Comparison of ENCODE assay signal across 21 mouse cellular contexts in genomic region chr2:179569171-179569570, GRCm38 (mm10).
DNase-seq lines count a peak whose midpoint lies in the region; ATAC-seq lines count a peak whose summit lies in the region.
"Had no signal": no experiment of that assay in that cellular context is flagged by ENCODE, and none has a peak within 500 bp of the region (broad histone marks: within the 10 kb centered on the region; RNA-seq: fewer than 3 reads in every experiment).

No protein-coding gene starts in this region.

- H3K4me2 ChIP-seq in forebrain, embryonic 16.5 days (ENCODE audit: low read length) = no peak overlapping the region
- H3K4me2 ChIP-seq in hindbrain, embryonic 13.5 days = no peak overlapping the region
- H3K4me2 ChIP-seq in hindbrain, embryonic 14.5 days (replicated peaks) = no peak overlapping the region
- no peak overlapping the region for H3K4me2 ChIP-seq in midbrain, embryonic 14.5 days (ENCODE audit: low read length)
- H3K4me2 ChIP-seq in midbrain, embryonic 13.5 days (replicated peaks) = no peak overlapping the region
- no peak overlapping the region for H3K4me2 ChIP-seq in embryonic facial prominence, embryonic 12.5 days (replicated peaks)
- H3K4me2 ChIP-seq: heart, embryonic 11.5 days; heart, embryonic 15.5 days had no signal

- peaks cover 63% of the 10 kb centered on the region for H3K4me1 ChIP-seq in forebrain, embryonic 10.5 days
- H3K4me1 ChIP-seq in forebrain, embryonic 16.5 days (replicated peaks; ENCODE audit: control insufficient read depth, insufficient read depth, low read length) = peaks cover 28% of the 10 kb centered on the region
- H3K4me1 ChIP-seq in hindbrain, embryonic 13.5 days (replicated peaks) = peaks cover 64% of the 10 kb centered on the region
- peaks cover 39% of the 10 kb centered on the region for H3K4me1 ChIP-seq in hindbrain, embryonic 14.5 days (replicated peaks; ENCODE audit: control insufficient read depth, insufficient read depth, low read length)
- H3K4me1 ChIP-seq in midbrain, embryonic 14.5 days (ENCODE audit: control insufficient read depth, insufficient read depth, low read length) = peaks cover 34% of the 10 kb centered on the region
- H3K4me1 ChIP-seq in midbrain, embryonic 13.5 days (replicated peaks) = peaks cover 65% of the 10 kb centered on the region
- peaks cover 21% of the 10 kb centered on the region; the same call in 1 of the 2 replicates for H3K4me1 ChIP-seq in embryonic facial prominence, embryonic 12.5 days

- H3K4me3 ChIP-seq in forebrain, embryonic 10.5 days = no peak overlapping the region
- H3K4me3 ChIP-seq in forebrain, embryonic 16.5 days (replicated peaks; ENCODE audit: low read length) = no peak overlapping the region
- no peak overlapping the region for H3K4me3 ChIP-seq in hindbrain, embryonic 13.5 days
- no peak overlapping the region for H3K4me3 ChIP-seq in hindbrain, embryonic 14.5 days (replicated peaks; ENCODE audit: low read length)
- H3K4me3 ChIP-seq in midbrain, embryonic 14.5 days (replicated peaks; ENCODE audit: low read depth, low read length) = no peak overlapping the region
- H3K4me3 ChIP-seq in midbrain, embryonic 13.5 days (replicated peaks) = no peak overlapping the region
- H3K4me3 ChIP-seq in embryonic facial prominence, embryonic 12.5 days = no peak overlapping the region
- H3K4me3 ChIP-seq: heart, adult 2 months; heart, embryonic 15.5 days had no signal

- no peaks in the 10 kb centered on the region for H3K36me3 ChIP-seq in forebrain, embryonic 10.5 days (replicated peaks)
- H3K36me3 ChIP-seq in forebrain, embryonic 16.5 days (ENCODE audit: control insufficient read depth, insufficient read depth) = no peaks in the 10 kb centered on the region
- no peaks in the 10 kb centered on the region for H3K36me3 ChIP-seq in hindbrain, embryonic 13.5 days
- H3K36me3 ChIP-seq in hindbrain, embryonic 14.5 days (replicated peaks; ENCODE audit: control insufficient read depth, insufficient read depth) = no peaks in the 10 kb centered on the region
- H3K36me3 ChIP-seq in midbrain, embryonic 14.5 days (ENCODE audit: control insufficient read depth, insufficient read depth, low read length) = no peaks in the 10 kb centered on the region
- H3K36me3 ChIP-seq in midbrain, embryonic 13.5 days = no peaks in the 10 kb centered on the region
- no peaks in the 10 kb centered on the region for H3K36me3 ChIP-seq in embryonic facial prominence, embryonic 12.5 days
- H3K36me3 ChIP-seq: heart, embryonic 15.5 days had no signal

- ATAC-seq in forebrain, embryonic 16.5 days = no peak
- no peak for ATAC-seq in hindbrain, embryonic 13.5 days (ENCODE audit: low FRiP score)
- ATAC-seq in hindbrain, embryonic 14.5 days (ENCODE audit: low FRiP score) = no peak
- no peak for ATAC-seq in midbrain, embryonic 14.5 days (ENCODE audit: low FRiP score, low TSS enrichment)
- no peak for ATAC-seq in midbrain, embryonic 13.5 days
- ATAC-seq in embryonic facial prominence, embryonic 12.5 days (ENCODE audit: insufficient number of reproducible peaks, insufficient read depth, low FRiP score, low TSS enrichment) = no peak
- ATAC-seq: forebrain, postnatal 0 days; intestine, postnatal 0 days; Patski had no signal

- 59% methylated on average over 10 of the region's 10 CpGs for WGBS in forebrain, embryonic 10.5 days
- 35% methylated on average over 10 of the region's 10 CpGs for WGBS in forebrain, embryonic 16.5 days
- WGBS in hindbrain, embryonic 13.5 days = 42% methylated on average over 10 of the region's 10 CpGs
- WGBS in hindbrain, embryonic 14.5 days = 40% methylated on average over 10 of the region's 10 CpGs
- 50% methylated on average over 10 of the region's 10 CpGs for whole genome bisulfite sequencing in midbrain, embryonic 14.5 days
- WGBS in midbrain, embryonic 13.5 days = 45% methylated on average over 10 of the region's 10 CpGs
- 37% methylated on average over 10 of the region's 10 CpGs for WGBS in embryonic facial prominence, embryonic 12.5 days

- peaks cover 6% of the 10 kb centered on the region; the same call in 1 of the 2 replicates for H3K9me3 ChIP-seq in forebrain, embryonic 10.5 days
- H3K9me3 ChIP-seq in forebrain, embryonic 16.5 days (ENCODE audit: control insufficient read depth, low read length) = no peaks in the 10 kb centered on the region; the same call in 1 of the 2 replicates
- H3K9me3 ChIP-seq in hindbrain, embryonic 13.5 days = no peaks in the 10 kb centered on the region
- no peaks in the 10 kb centered on the region for H3K9me3 ChIP-seq in hindbrain, embryonic 14.5 days (ENCODE audit: control insufficient read depth, low read length)
- no peaks in the 10 kb centered on the region for H3K9me3 ChIP-seq in midbrain, embryonic 14.5 days (ENCODE audit: control insufficient read depth, low read length)
- no peaks in the 10 kb centered on the region for H3K9me3 ChIP-seq in midbrain, embryonic 13.5 days
- H3K9me3 ChIP-seq in embryonic facial prominence, embryonic 12.5 days = no peaks in the 10 kb centered on the region
- H3K9me3 ChIP-seq: heart, embryonic 15.5 days had no signal

- peaks cover 18% of the 10 kb centered on the region; the same call in 1 of the 2 replicates for H3K27me3 ChIP-seq in forebrain, embryonic 10.5 days (ENCODE audit: poor library complexity, severe bottlenecking)
- H3K27me3 ChIP-seq in forebrain, embryonic 16.5 days (replicated peaks; ENCODE audit: control insufficient read depth, insufficient read depth, low read length) = no peaks in the 10 kb centered on the region
- 0 out of 2 replicates have a peak, but pooled peaks cover 2% of the 10 kb centered on the region for H3K27me3 ChIP-seq in hindbrain, embryonic 13.5 days
- H3K27me3 ChIP-seq in hindbrain, embryonic 14.5 days (ENCODE audit: control insufficient read depth, insufficient read depth, low read length) = no peaks in the 10 kb centered on the region
- H3K27me3 ChIP-seq in midbrain, embryonic 14.5 days (ENCODE audit: control insufficient read depth, insufficient read depth, low read length) = 0 out of 2 replicates have a peak, but pooled peaks cover 3% of the 10 kb centered on the region
- peaks cover 3% of the 10 kb centered on the region; the same call in 1 of the 2 replicates for H3K27me3 ChIP-seq in midbrain, embryonic 13.5 days
- H3K27me3 ChIP-seq in embryonic facial prominence, embryonic 12.5 days = 0 out of 2 replicates have a peak, but pooled peaks cover 4% of the 10 kb centered on the region
- H3K27me3 ChIP-seq: Patski had no signal

- H3K27ac ChIP-seq in forebrain, embryonic 10.5 days = peak overlapping the region; percentile 83
- H3K27ac ChIP-seq in forebrain, embryonic 16.5 days (ENCODE audit: low read length) = no peak overlapping the region
- peak overlapping the region; percentile 32; the same call in 1 of the 2 replicates for H3K27ac ChIP-seq in hindbrain, embryonic 13.5 days
- H3K27ac ChIP-seq in hindbrain, embryonic 14.5 days = no peak overlapping the region
- H3K27ac ChIP-seq in midbrain, embryonic 14.5 days (replicated peaks; ENCODE audit: low read depth, low read length) = no peak overlapping the region
- no peak overlapping the region for H3K27ac ChIP-seq in midbrain, embryonic 13.5 days
- 0 out of 2 replicates have a peak overlapping the region, but pooled peaks have one; percentile 17 for H3K27ac ChIP-seq in embryonic facial prominence, embryonic 12.5 days
- H3K27ac ChIP-seq: heart, adult 2 months; heart, embryonic 15.5 days had no signal

- DNase-seq in forebrain, embryonic 10.5 days (ENCODE audit: extremely low spot score, low spot score) = no peak
- no peak for DNase-seq in hindbrain, embryonic 14.5 days (ENCODE audit: low spot score)
- DNase-seq in midbrain, embryonic 14.5 days = peak; percentile 31
- DNase-seq in adrenal gland, postnatal 10 days = no peak
- DNase-seq: adrenal gland, adult 8-10 months; cerebellum, adult 11 months; cerebellum, adult 8-10 months; cerebellum, postnatal 25 days; forebrain, postnatal 0 days; gastrocnemius, postnatal 14 days; heart, adult 2 months; heart, postnatal 14 days; kidney, adult 8-10 months had no signal

- no peak overlapping the region for H3K9ac ChIP-seq in forebrain, embryonic 16.5 days (replicated peaks; ENCODE audit: low read depth, low read length)
- no peak overlapping the region for H3K9ac ChIP-seq in hindbrain, embryonic 13.5 days
- H3K9ac ChIP-seq in hindbrain, embryonic 14.5 days = no peak overlapping the region
- no peak overlapping the region for H3K9ac ChIP-seq in midbrain, embryonic 14.5 days (replicated peaks; ENCODE audit: low read length)
- no peak overlapping the region for H3K9ac ChIP-seq in midbrain, embryonic 13.5 days (replicated peaks)
- H3K9ac ChIP-seq in embryonic facial prominence, embryonic 12.5 days = no peak overlapping the region
- H3K9ac ChIP-seq: forebrain, postnatal 0 days; heart, embryonic 15.5 days had no signal

Comparison
In these comparisons a context has a peak if more than half of its experiments do, and no peak if none do; other contexts are left out.
1. H3K27ac ChIP-seq: peak in forebrain, embryonic 10.5 days (single experiment), hindbrain, embryonic 13.5 days (single experiment) and embryonic facial prominence, embryonic 12.5 days (single experiment); none in forebrain, embryonic 16.5 days (single experiment), hindbrain, embryonic 14.5 days (single experiment), midbrain, embryonic 14.5 days (single experiment) and midbrain, embryonic 13.5 days (single experiment).